Mouse (Mus musculus) hematopoietic stem cell, adult 5-6 weeks (primary cell): ENCODE results near the gene Kdsr. TPM values are rescaled to one million over a fixed set of nuclear protein-coding genes. Genes with fewer than 3 reads are reported as not detected.

Experiments
- total RNA-seq: library from RNA; stranded (forward); fragments of 172-1452, 232-1000 nt; gene quantifications from 2 replicates; pipeline ENCODE4 v1.2.3, GENCODE M21; 2017

Kdsr gene
- total RNA-seq, 1 experiment from 2014 or later: 69.4 TPM

Other genes starting within 250 kb of the Kdsr start
- 36.3 and 39.6 TPM in 2 replicates for gene Bcl2, start 45.5 kb downstream of the Kdsr start, total RNA-seq
- gene Vps4b, start 37.0 kb upstream of the Kdsr start, total RNA-seq: 126 and 147 TPM in 2 replicates
- not detected in 2 replicates for gene Serpinb5, start 101.4 kb upstream of the Kdsr start, total RNA-seq
- not detected in 2 replicates for gene Serpinb12, start 174.7 kb upstream of the Kdsr start, total RNA-seq
- not detected in 2 replicates for gene Serpinb13, start 221.3 kb upstream of the Kdsr start, total RNA-seq